Mouse (Mus musculus) thymus, postnatal 0 days (tissue): Measurements from ENCODE around the gene Trim13. TPM values are rescaled to one million over a fixed set of nuclear protein-coding genes. Genes with fewer than 3 reads are reported as not detected.
"Not testable (repeated sequence)": the region's sequence is repeated elsewhere in the genome, so short reads cannot be mapped to it uniquely, and the experiment has no call there.

Experiments
- DNase-seq: peaks from one replicate; pipeline ENCODE4 v3.0.0-alpha.2; 2015; ENCODE audit warnings: low spot score
- polyA plus RNA-seq: library from polyadenylated mRNA; unstranded; fragments of >200 nt; fragmentation: Nextera tagmentation; extraction: Ambion mirVana; gene quantifications from 2 replicates; pipeline ENCODE4 v1.2.1, GENCODE M21; 2015

Trim13 gene
- polyA plus RNA-seq, result 18.2 and 19.2 TPM in 2 replicates

DNA sequence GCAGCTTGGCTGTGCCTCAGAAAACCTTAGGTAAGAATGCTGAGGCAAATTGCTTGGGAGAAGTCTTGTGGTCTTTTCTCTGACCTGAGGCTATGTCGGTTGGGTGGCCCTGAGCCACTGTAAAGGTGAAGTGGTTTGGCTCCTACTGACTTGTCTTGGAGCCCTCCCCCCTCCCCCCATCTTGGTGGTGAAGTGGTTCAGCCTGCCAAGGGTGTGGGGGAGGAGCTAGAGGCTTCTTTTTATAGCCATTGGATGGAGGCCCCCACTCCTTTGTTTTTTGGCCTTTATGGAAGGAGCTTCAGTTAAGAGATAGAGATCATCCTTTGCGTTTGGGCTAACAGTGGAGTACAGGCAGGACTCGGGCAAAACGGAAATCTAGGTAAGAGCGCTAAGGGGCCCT is at the start of gene Trim13:
TSS of gene Trim13 (plus strand) at position 280 of the 400 bp plus-strand sequence.
- peak; percentile 79 for DNase-seq

GRCm38 (mm10) chr14:61548614-61549013 is 49.4 kb upstream of the Trim13 start:
- no peak for DNase-seq

- DNase-seq, result no peak
Observed at GRCm38 (mm10) chr14:61555931-61556288, 42.1 kb upstream of the Trim13 start.

GRCm38 (mm10) chr14:61556289-61557147 is 41.5 kb upstream of the Trim13 start, which contains the start of gene Spryd7:
Spryd7 (minus strand) TSS chr14:61556886.
- peak; percentile 99 for DNase-seq

DNA sequence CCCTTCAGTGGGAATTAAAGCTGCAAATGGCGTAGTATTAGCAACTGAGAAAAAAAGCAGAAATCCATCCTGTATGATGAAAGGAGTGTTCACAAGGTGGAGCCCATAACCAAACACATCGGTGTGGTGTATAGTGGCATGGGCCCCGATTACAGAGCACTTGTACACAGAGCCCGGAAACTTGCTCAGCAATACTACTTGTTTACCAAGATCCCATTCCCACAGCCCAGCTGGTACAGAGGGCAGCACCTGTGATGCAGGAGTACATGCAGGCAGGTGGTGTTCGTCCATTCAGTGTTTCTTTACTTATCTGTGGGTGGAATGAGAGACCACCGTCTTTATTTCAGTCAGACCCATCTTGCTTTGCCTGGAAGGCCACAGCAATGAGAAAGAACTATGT is 39.1 kb upstream of the Trim13 start:
- no peak for DNase-seq

DNA sequence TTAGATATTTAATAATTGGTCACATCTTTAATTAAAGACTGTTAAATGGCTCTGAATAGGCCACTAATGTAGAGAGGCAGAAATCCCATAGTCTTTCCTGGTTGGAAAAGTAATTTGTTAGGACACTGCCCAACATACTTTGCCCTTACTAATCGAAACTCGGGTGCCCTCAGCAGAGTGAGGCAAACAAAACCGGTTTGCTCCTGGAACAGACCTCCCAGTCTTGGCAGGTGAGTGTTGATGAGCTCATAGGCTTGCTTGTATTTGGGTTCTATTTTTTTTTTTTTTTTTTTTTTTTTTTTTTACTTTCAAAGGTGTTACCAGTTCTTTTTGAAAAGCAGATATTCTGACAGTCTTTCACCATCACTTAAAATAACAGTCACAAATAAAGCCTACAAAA is 38.2 kb upstream of the Trim13 start:
- no peak for DNase-seq

DNA sequence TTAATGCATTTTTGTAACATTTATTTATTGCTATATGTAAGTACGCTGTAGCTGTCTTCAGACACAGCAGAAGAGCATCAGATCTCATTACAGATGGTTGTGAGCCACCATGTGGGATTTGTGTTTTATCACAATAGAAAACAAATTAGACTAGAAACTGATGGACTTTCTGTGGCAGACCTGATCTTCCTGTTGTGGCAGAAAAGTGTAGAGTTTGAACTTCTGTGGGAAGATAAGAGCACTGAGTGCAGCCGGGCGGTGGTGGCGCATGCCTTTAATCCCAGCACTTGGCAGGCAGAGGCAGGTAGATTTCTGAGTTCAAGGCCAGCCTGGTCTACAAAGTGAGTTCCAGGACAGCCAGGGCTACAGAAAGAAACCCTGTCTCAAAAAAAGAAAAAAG is 31.8 kb upstream of the Trim13 start:
- DNase-seq, result not testable (repeated sequence)

DNA sequence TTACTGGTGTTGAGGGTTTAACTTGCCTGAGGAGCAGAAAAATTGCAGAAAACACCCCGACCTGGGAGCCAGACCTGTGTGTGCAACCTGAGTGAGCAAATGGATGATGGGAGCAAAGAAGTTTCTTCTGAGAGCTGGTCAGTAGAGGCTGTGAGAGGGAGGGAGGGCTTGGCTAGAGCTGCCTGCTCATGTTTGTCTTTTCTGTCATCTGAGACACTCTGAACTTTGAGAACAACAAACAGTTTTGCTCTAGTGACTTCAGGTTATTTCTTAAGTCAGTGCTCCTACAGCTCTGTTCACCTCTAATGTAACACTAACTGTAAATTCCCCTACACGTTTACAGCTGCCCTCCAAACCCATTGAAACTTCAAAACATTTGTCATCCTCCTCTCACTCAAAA is 28.7 kb upstream of the Trim13 start:
- no peak for DNase-seq

GRCm38 (mm10) chr14:61571366-61571765 is 26.7 kb upstream of the Trim13 start:
- DNase-seq, result peak; percentile 86

DNA sequence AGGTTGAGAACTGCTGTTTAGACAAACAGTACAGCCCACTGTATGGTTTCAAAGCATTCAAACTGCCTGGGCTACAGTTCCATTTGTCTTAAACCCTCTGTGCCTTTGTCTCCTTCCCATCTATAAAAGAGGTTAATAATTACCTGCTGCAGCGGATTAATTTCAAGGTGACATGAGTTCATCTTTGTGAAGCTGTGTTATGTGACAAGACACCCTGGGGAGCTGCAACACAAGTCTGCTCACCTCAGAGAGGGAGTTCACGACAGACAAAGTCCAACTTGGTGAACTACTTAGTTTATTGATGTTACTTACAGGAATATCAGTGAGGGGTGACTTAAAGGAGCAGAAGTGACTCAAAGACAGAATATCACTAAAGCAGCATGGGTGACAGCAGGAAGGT is 25.9 kb upstream of the Trim13 start:
- no peak for DNase-seq

GRCm38 (mm10) chr14:61575066-61575465 is 23.0 kb upstream of the Trim13 start:
- no peak for DNase-seq

DNA sequence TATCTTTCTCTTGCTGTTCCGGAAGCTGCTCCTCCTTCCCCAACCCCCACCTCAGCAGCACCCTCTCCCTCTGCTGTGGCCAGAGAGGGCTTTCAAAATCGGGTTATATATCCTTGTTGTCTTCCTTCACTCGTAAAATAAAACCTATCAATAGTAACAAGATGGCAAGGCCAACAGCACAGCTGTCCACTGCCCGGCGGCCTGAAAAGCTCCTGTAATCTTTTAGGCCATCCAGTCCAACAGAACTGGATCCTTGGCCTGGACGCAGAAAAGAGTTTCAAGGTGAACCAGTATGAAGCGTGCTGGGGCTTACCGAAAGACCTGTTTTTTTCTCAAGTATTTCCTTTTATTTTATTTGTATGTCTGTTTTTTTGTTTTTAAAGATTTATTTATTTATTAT is 22.1 kb upstream of the Trim13 start:
- no peak for DNase-seq

GRCm38 (mm10) chr14:61589288-61590065 is 8.6 kb upstream of the Trim13 start:
- DNase-seq, result peak; percentile 42

DNA sequence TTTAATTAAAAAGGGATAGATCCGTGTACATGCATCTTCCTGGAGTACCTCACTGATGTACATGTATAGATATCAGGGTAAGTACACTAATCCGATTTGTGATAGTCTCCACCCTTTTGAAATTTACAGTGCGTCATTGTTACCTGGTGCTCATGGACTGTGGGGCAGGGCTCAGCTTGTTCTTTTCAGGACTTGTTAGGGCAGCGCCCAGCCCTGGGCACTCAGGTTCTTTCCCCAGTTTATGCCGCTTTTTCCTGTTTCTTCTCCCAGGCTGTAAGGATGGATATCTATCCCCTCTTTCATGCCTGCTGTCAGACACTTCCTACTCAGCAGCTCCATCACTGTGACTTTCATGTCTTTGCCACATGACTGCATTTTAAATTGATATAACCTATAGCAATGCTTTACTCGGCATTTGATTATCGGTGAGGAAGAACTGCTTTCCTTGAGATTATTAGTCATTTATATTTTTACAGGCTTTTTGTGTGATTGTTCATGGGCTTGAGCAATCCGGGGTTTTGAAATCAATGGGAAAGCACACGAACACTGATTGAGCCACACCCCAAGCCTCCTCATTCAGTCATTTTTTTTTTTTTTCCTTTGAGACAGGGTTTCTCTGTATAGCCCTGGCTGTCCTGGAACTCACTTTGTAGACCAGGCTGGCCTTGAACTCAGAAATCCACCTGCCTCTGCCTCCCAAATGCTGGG is 1.2 kb upstream of the Trim13 start:
- DNase-seq, result no peak

- peak; percentile 86 for DNase-seq
Observed at GRCm38 (mm10) chr14:61599057-61599806, 1.2 kb downstream of the Trim13 start.

- no peak for DNase-seq
Observed at GRCm38 (mm10) chr14:61601348-61601747, 3.3 kb downstream of the Trim13 start.

DNA sequence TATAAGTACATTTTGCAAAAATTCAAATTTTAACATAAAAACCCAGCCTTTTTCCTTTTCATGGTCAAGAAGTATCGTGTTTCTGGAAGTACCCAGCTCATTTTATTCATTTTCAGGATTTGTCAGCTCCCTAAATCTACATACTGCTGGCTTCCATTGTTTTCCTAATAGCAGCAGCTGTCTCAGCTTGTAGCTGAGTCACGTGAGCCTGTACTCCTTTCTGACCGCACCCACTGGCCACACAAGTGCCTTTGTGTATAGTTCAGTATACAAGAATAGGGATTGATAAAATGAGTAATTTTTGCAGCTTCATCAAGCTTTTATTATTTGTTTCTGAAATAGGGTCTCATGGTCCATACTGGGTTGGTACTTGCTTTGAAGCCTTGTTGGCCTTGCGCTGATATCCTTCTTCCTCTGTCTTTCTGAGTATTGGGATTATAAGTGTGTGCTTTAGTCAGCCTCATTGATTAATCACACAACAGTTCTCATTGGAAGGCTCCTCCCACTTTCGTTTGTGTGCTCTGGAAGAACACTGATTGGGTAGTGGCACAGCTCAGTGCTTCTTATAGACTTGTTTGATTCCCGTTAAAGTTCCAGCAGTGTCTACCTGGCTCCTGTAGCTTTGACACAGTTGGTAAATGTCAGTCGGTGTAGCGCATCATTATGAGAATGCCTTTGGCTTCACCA is 5.2 kb downstream of the Trim13 start:
- no peak for DNase-seq

- no peak for DNase-seq
Observed at GRCm38 (mm10) chr14:61604081-61604480, 6.0 kb downstream of the Trim13 start.

- DNase-seq, result not testable (repeated sequence)
Observed at GRCm38 (mm10) chr14:61606088-61606487, 8.0 kb downstream of the Trim13 start.

- no peak for DNase-seq
Observed at GRCm38 (mm10) chr14:61607157-61607556, 9.1 kb downstream of the Trim13 start, which contains the start of gene Kcnrg. Kcnrg (plus strand) TSS chr14:61607457.
